Mouse (Mus musculus) G1E (cell line): ENCODE measurements around the gene Rnasel. TPM values are rescaled to one million over a fixed set of nuclear protein-coding genes. Genes with fewer than 3 reads are reported as not detected.

ENCODE experiments used
- ATAC-seq: 2 replicates; pipeline ENCODE4 v1.8.0; 2016; ENCODE audit warnings: mild to moderate bottlenecking; ENCODE audit not compliant: insufficient number of reproducible peaks, poor library complexity, low FRiP score, severe bottlenecking; ENCODE audit errors: extremely low read depth
- DNase-seq: peaks from one replicate; pipeline ENCODE4 v3.0.0; 2012; ENCODE audit warnings: low spot score
- H3K27me3 ChIP-seq: 2 replicates; pipeline ENCODE4 v1.6.1; 2012; ENCODE audit warnings: mild to moderate bottlenecking, low read length, inconsistent platforms; ENCODE audit not compliant: insufficient read depth
- H3K36me3 ChIP-seq: replicated peaks from 2 replicates; pipeline ENCODE3; 2012; ENCODE audit warnings: mild to moderate bottlenecking, inconsistent platforms
- H3K4me1 ChIP-seq: 2 replicates; pipeline ENCODE4 v1.6.1; 2012; ENCODE audit warnings: low read depth, low read length, inconsistent platforms, mixed read lengths; ENCODE audit not compliant: insufficient read depth
- H3K4me3 ChIP-seq: 2 replicates; pipeline ENCODE4 v1.5.1; 2012; ENCODE audit warnings: low read depth, mild to moderate bottlenecking, inconsistent platforms, low read length, moderate library complexity, mixed read lengths
- H3K9me3 ChIP-seq: replicated peaks from 2 replicates; pipeline ENCODE4 v1.6.1; 2012; ENCODE audit warnings: inconsistent platforms
- CTCF ChIP-seq: IDR thresholded peaks from 2 replicates; pipeline ENCODE4 v1.5.1; 2012; ENCODE audit warnings: low read depth, low read length, inconsistent platforms, mixed read lengths
- GATA1 ChIP-seq: IDR thresholded peaks from 2 replicates; pipeline ENCODE4 v1.6.1; 2012; ENCODE audit warnings: borderline replicate concordance, low read length, inconsistent platforms, mixed read lengths
- GATA2 ChIP-seq: IDR thresholded peaks from 2 replicates; pipeline ENCODE4 v1.6.1; 2012; ENCODE audit warnings: low read depth, low read length, inconsistent platforms, borderline replicate concordance
- POLR2AphosphoS5 ChIP-seq: IDR thresholded peaks from 2 replicates; pipeline ENCODE4 v1.6.1; 2012; ENCODE audit warnings: low read depth, low read length, inconsistent platforms; ENCODE audit not compliant: insufficient replicate concordance
- TAL1 ChIP-seq: conservative IDR thresholded peaks from 2 replicates; pipeline ENCODE4 v1.6.1; 2012; ENCODE audit warnings: low read depth, low read length, inconsistent platforms, mixed read lengths
- polyA plus RNA-seq: library from polyadenylated mRNA; stranded (reverse); fragments of >175 nt; gene quantifications from 2 replicates; pipeline ENCODE4 v1.2.3, GENCODE M21; 2012
- total RNA-seq, 2 experiments: library from RNA; stranded (forward) in 1 of 2; stranded (reverse) in 1 of 2; fragments of 200-1000 nt in 1 of 2; fragments of >200 nt in 1 of 2; fragmentation: Nextera tagmentation in 1 of 2; gene quantifications; 2 replicates each; pipeline ENCODE4 v1.2.3; 2014 to 2017

The Rnasel gene
- total and polyA plus RNA-seq, 3 experiments = 4.8 to 144 (median 118) TPM

DNA sequence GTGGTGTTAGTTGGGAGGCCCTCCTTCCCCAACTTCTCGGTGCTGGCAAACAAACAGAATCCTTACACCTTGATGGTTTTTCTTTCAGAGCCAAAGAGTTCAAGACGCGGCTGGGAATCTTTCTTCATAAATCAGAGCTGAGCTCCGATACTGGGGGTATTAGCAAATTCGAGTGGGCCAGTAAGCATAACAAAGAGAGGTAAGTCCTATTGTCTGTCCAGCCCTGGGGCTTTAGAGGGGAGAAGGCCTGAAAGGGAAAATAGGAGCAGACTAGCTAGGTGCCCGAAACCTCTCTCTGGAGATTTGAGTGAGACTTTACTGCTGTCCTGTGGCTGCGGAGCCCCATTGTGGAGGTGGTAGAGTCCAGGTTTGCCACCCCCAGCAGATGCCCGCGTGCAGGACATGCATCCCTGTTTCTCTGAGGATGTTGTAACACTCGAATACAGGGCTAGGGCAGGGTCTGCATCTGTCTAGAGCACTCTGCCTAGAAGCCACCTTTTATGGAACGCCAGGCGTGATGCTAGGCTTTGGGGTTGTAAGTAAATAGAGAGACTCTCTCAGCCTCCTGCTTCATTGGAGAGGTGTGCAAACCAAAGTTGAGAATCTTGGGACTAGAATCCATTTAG is 8.3 kb upstream of the Rnasel start:
- no peak for ATAC-seq
- Histone ChIP-seq H3K9me3 (no peaks in the 10 kb centered on the region), H3K4me1 (peaks cover 4% of the 10 kb centered on the region; the same call in 1 of the 2 replicates), H3K4me3 (no peak overlapping the region), H3K27me3 (peaks cover 16% of the 10 kb centered on the region; the same call in 1 of the 2 replicates), H3K36me3 (no peaks in the 10 kb centered on the region)
- TF ChIP-seq GATA1 = no peak
- TF ChIP-seq GATA2 = no peak
- TF ChIP-seq TAL1 = no peak
- TF ChIP-seq CTCF = no peak
- no peak for TF ChIP-seq POLR2AphosphoS5
- DNase-seq = no peak

DNA sequence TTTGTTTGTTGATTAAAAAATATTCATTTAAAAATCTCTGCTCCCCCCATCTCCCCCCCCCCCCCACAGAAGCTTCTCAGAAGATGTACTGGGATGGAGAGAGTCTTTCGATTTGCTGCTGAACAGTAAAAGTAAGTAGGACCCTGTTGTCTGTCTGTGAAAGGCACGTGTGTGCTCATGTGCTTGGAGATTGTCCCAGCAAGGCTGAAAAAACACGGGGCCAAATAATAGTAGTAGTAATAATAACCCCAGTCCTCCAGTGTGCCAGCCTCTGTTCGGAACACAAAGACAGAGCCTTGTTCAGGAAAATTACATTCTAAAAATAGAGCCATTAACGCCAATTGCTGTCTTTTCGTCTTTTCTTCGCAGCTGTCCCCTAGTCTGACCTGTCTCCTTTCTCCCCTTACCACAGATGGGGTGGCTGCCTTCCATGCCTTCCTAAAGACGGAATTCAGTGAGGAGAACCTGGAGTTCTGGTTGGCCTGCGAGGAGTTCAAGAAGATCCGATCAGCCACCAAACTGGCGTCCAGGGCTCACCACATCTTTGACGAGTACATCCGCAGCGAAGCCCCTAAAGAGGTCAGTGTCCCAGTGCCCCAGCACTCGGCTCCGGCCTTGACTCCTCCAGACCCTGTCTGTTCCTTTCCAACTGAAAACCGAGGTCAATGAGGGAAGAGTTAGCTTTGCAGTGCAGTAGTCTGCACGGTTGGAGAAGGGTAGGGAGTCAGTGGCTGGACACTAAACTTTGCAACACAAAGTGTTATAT is 7.5 kb upstream of the Rnasel start:
- H3K27me3 ChIP-seq = peaks cover 19% of the 10 kb centered on the region; the same call in 1 of the 2 replicates
- DNase-seq = no peak

DNA sequence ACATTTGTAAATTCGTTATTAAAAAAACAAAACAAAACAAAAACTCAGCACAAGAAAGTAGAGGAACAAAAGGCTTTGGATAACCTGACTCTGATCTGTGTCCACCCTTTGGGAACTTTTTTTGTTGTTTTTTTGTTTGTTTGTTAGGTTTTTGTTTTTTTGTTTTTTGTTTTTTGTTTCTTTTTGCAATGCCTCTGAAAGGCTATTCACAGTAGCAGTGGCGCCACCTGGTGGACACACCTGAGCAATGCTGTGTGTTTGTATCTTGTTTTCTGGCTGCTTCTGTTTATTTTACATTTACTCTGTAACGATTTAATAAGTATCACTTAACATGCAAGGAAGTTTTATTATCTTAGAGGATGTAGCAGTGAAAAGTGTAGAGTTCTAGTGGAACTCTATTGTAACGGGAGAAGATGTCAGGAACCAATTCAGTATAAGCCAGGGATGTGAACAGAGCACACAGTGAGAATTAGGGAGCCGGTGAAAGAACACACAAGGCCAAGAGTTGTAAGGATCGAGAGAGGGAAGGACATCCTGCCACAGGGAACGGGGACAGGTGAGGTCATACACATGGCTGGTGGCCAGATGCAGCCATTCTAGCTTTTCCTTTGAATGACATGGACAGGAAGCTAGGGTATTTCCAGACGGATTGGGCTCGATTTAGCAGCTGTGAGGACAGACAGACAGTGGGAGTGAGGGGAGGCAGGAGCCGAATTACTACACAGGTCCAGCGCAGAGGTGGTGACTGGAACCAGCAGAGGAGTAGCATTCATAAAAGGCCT is 6.7 kb upstream of the Rnasel start:
- DNase-seq (peak; percentile 39), ATAC-seq (no peak)
- peak; percentile 72 for TF ChIP-seq CTCF
- TF ChIP-seq TAL1 = no peak

More for the DNA sequence above, 7.5 kb upstream of the Rnasel start:
- H3K36me3 ChIP-seq = no peaks in the 10 kb centered on the region
- peaks cover 7% of the 10 kb centered on the region; the same call in 1 of the 2 replicates for H3K4me1 ChIP-seq
- no peak overlapping the region for H3K4me3 ChIP-seq
- H3K9me3 ChIP-seq = no peaks in the 10 kb centered on the region
- TF ChIP-seq TAL1 (no peak), GATA2 (no peak), POLR2AphosphoS5 (no peak), GATA1 (no peak), CTCF (no peak)
- no peak for ATAC-seq

DNA sequence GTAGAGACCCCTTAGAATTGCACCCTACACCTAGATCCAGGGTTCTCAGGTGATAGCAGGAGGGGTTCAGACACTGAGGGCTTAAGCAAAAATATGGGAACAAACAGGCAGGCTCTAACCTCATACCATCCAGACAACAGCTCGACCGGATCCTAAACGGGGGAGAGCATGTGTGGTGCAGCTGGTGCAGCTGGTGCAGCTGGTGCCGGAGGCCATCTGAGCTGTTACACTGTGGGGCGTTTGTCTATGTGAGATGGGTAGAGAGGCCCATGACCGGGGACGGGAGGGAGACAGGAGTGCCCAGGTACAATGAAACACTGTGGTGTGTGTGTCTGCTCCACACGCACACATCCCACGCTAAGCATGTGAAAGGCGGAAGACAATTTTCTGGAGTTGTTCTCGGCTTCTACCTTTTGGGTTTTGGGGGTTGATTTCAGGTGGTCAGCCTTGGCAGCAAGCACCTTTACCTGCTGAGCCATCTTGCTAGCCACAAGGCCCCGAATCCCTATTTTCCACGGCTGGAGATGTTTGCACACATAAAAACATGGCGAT is 3.0 kb upstream of the Rnasel start:
- DNase-seq (no peak), ATAC-seq (no peak)
- no peak overlapping the region for H3K4me3 ChIP-seq
- TF ChIP-seq POLR2AphosphoS5 (no peak), CTCF (no peak), GATA2 (no peak), GATA1 (no peak), TAL1 (no peak)
- H3K36me3 ChIP-seq = no peaks in the 10 kb centered on the region
- H3K4me1 ChIP-seq = peaks cover 40% of the 10 kb centered on the region
- H3K9me3 ChIP-seq = no peaks in the 10 kb centered on the region
- peaks cover 10% of the 10 kb centered on the region; the same call in 1 of the 2 replicates for H3K27me3 ChIP-seq

More for the DNA sequence above, 6.7 kb upstream of the Rnasel start:
- Histone ChIP-seq H3K27me3 (peaks cover 19% of the 10 kb centered on the region; the same call in 1 of the 2 replicates), H3K4me3 (no peak overlapping the region), H3K9me3 (no peaks in the 10 kb centered on the region), H3K4me1 (peaks cover 12% of the 10 kb centered on the region; the same call in 1 of the 2 replicates), H3K36me3 (no peaks in the 10 kb centered on the region)

DNA sequence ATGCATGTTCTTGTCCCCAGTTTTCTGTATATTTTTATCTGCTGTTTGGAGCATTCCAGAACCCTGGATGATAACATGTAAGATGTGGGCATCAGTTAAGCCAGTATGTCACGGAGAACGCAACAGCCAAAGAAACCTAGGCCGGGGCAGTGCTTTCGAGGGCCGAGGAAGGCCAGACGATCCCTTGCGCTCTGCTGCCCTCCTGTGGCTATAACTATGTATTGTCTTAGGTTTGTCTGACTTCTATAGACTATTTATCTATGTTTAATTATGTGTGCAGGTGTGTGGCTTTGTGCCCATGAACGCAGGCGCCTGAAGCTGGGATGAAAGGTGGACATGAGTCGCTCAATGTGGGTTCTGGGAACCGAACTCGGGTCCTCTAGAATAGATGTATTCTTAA is 2.5 kb upstream of the Rnasel start:
- Histone ChIP-seq H3K9me3 (no peaks in the 10 kb centered on the region), H3K4me1 (peaks cover 45% of the 10 kb centered on the region), H3K36me3 (no peaks in the 10 kb centered on the region), H3K27me3 (peaks cover 10% of the 10 kb centered on the region; the same call in 1 of the 2 replicates), H3K4me3 (no peak overlapping the region)
- peak; percentile 34 for DNase-seq
- 0 out of 2 replicates have a peak, but pooled peaks have one; percentile 9 for ATAC-seq
- peak; percentile 56 for TF ChIP-seq CTCF
- no peak for TF ChIP-seq GATA2

DNA sequence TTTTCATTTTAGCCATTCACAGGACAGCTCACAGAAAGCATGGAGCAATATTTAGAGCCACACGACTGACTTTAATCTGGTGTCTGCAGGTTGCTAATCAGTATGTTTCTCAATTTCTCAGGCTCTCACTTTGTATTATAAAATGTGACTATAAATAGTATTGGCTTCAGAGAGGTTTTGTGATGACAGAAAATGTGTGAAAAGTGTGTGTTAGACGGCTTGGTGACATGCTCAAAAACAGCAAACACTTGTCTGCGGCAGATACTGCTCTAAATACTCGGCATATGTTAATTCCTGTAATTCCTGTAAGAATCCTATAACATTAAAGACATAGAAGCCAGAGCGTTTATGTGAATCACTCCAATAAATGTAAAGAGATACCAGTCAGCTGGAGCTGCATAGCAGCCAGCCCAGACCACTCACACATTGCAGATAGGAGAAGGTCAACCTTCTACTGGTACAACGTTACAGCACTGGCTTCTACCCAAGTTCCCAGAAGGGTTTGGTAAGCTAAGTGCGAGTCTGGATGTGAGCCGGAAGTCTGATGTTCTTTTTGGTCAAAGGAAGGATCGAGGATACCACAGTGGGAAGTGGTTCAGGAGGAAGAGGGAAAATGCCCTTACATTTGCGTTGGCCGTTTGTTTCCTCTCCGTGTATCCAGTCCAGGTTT is 1.2 kb upstream of the Rnasel start:
- no peaks in the 10 kb centered on the region for H3K9me3 ChIP-seq
- ATAC-seq = no peak
- no peak overlapping the region for H3K4me3 ChIP-seq
- DNase-seq = no peak
- peaks cover 49% of the 10 kb centered on the region for H3K4me1 ChIP-seq
- H3K36me3 ChIP-seq = no peaks in the 10 kb centered on the region
- H3K27me3 ChIP-seq = peaks cover 10% of the 10 kb centered on the region; the same call in 1 of the 2 replicates
- TF ChIP-seq TAL1 (no peak), POLR2AphosphoS5 (no peak), GATA1 (no peak), GATA2 (no peak), CTCF (no peak)
